Mouse (Mus musculus): Measurements from ENCODE around the gene Lgi4. TPM values are rescaled to one million over a fixed set of nuclear protein-coding genes. Genes with fewer than 3 reads are reported as not detected.

Gene Lgi4
- polyA plus RNA-seq, 1 experiment from 2014 or later, result 0.39 TPM

DNA sequence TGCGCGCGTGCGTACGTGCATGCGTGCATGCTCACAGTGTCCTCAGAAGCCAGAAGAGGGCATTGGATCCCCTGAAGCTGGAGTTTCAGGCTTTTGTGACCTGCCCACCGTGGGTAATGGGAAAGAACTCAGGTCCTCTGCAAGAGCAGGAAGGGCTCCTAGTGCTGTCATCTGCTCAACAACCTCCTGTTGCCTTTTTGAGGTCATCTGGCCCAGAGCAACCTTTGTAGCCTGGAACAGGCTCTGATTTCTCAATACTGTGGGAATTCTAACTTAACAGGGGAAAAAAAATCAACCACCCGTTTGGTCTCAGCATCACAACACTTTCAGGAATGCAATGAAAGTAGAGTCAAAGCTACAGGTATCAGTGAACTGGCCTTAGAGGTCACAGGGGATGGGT lies 20.5 kb downstream of the Lgi4 start:
- Histone ChIP-seq H3K9ac (no peak overlapping the region), H3K9me3 (replicated peaks) (no peaks in the 10 kb centered on the region), H3K36me3 (no peaks in the 10 kb centered on the region), H3K4me3 (no peak overlapping the region), H3K27me3 (no peaks in the 10 kb centered on the region; the same call in 1 of the 2 replicates), H3K27ac (no peak overlapping the region), H3K4me2 (no peak overlapping the region), H3K4me1 (replicated peaks) (no peaks in the 10 kb centered on the region)
- no peak for ATAC-seq (replicated peaks; ENCODE audit: insufficient number of reproducible peaks, insufficient read depth, low FRiP score, low read depth)
- WGBS, result 82% methylated on average over 8 of the region's 8 CpGs

GRCm38 (mm10) chr7:31080611-31081010 lies 21.5 kb downstream of the Lgi4 start:
- H3K4me2 ChIP-seq, result no peak overlapping the region
- H3K9ac ChIP-seq, result no peak overlapping the region
- no peaks in the 10 kb centered on the region for H3K9me3 ChIP-seq (replicated peaks)
- no peak overlapping the region for H3K4me3 ChIP-seq
- H3K27me3 ChIP-seq, result no peaks in the 10 kb centered on the region; the same call in 1 of the 2 replicates
- H3K27ac ChIP-seq, result no peak overlapping the region
- WGBS, result 58% methylated on average over 3 of the region's 3 CpGs
- ATAC-seq (replicated peaks; ENCODE audit: insufficient number of reproducible peaks, insufficient read depth, low FRiP score, low read depth), result no peak
- no peaks in the 10 kb centered on the region for H3K36me3 ChIP-seq
- H3K4me1 ChIP-seq (replicated peaks), result 0 out of 2 replicates have a peak, but pooled peaks cover 4% of the 10 kb centered on the region

DNA sequence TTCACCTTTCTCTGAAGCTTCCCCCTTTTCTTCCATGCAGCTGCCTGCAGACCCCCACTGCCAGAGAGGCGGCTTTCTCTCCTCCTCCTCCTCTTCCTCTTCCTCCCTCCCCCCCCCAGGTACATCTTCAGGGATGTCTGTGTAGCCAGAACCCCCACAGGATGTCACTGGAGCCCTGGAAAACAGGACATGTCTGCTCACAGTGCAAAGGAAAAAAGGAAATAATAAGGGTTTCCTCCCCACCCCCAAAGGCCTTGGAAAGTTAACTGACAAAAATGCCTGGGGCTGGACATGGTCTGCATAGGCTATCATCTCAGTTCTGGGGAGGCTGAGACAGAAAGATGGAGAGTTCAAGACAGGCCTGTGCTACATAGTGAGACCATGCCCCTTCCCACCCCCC lies 22.0 kb downstream of the Lgi4 start:
- WGBS, result 39% methylated on average over 1 of the region's 1 CpGs
- H3K4me3 ChIP-seq, result no peak overlapping the region
- H3K27me3 ChIP-seq, result no peaks in the 10 kb centered on the region; the same call in 1 of the 2 replicates
- H3K9me3 ChIP-seq (replicated peaks), result no peaks in the 10 kb centered on the region
- H3K4me1 ChIP-seq (replicated peaks), result 0 out of 2 replicates have a peak, but pooled peaks cover 4% of the 10 kb centered on the region
- no peak overlapping the region for H3K4me2 ChIP-seq
- H3K9ac ChIP-seq, result no peak overlapping the region
- H3K27ac ChIP-seq, result no peak overlapping the region
- no peak for ATAC-seq (replicated peaks; ENCODE audit: insufficient number of reproducible peaks, insufficient read depth, low FRiP score, low read depth)
- H3K36me3 ChIP-seq, result no peaks in the 10 kb centered on the region

DNA sequence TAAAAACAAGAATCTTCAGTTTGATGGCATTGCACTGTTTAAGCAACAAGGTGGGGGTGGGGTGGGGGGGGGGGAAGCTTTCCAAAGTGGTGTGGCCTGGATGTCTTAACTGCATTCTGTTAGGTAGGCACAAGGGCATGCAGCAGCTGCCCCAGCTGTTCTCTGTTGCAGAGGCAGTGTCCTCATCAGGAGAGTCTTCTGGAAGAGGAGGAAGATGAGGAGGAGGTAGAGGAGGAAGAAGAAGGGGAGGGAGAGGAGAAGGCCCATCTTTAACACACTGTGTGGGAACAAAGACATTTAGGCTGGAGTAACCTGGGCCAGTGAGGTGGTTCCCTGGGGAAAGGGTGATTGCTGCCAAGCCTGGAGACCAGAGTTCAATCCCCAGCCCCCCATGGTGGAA lies 23.0 kb downstream of the Lgi4 start:
- 0 out of 2 replicates have a peak, but pooled peaks cover 4% of the 10 kb centered on the region for H3K4me1 ChIP-seq (replicated peaks)
- no peaks in the 10 kb centered on the region; the same call in 1 of the 2 replicates for H3K27me3 ChIP-seq
- no peak overlapping the region for H3K9ac ChIP-seq
- no peak for ATAC-seq (replicated peaks; ENCODE audit: insufficient number of reproducible peaks, insufficient read depth, low FRiP score, low read depth)
- H3K9me3 ChIP-seq (replicated peaks), result no peaks in the 10 kb centered on the region
- no peaks in the 10 kb centered on the region for H3K36me3 ChIP-seq
- H3K27ac ChIP-seq, result no peak overlapping the region
- no peak overlapping the region for H3K4me2 ChIP-seq
- H3K4me3 ChIP-seq, result no peak overlapping the region

GRCm38 (mm10) chr7:31082831-31083588 lies 23.9 kb downstream of the Lgi4 start:
- no peaks in the 10 kb centered on the region; the same call in 1 of the 2 replicates for H3K27me3 ChIP-seq
- no peaks in the 10 kb centered on the region for H3K9me3 ChIP-seq (replicated peaks)

GRCm38 (mm10) chr7:31084140-31084539 lies 25.0 kb downstream of the Lgi4 start:
- no peak overlapping the region for H3K9ac ChIP-seq
- 60% methylated on average over 9 of the region's 9 CpGs for WGBS
- no peak overlapping the region for H3K4me2 ChIP-seq
- no peaks in the 10 kb centered on the region; the same call in 1 of the 2 replicates for H3K27me3 ChIP-seq
- peaks cover 13% of the 10 kb centered on the region; the same call in 1 of the 2 replicates for H3K4me1 ChIP-seq (replicated peaks)
- H3K27ac ChIP-seq, result no peak overlapping the region
- no peaks in the 10 kb centered on the region for H3K36me3 ChIP-seq
- H3K9me3 ChIP-seq (replicated peaks), result no peaks in the 10 kb centered on the region
- H3K4me3 ChIP-seq, result no peak overlapping the region
- ATAC-seq (replicated peaks; ENCODE audit: insufficient number of reproducible peaks, insufficient read depth, low FRiP score, low read depth), result no peak

More at GRCm38 (mm10) chr7:31082831-31083588, 23.9 kb downstream of the Lgi4 start:
- no peak overlapping the region for H3K27ac ChIP-seq
- no peak overlapping the region for H3K9ac ChIP-seq
- no peak overlapping the region for H3K4me3 ChIP-seq
- no peaks in the 10 kb centered on the region for H3K36me3 ChIP-seq
- H3K4me1 ChIP-seq (replicated peaks), result peaks cover 7% of the 10 kb centered on the region; the same call in 1 of the 2 replicates
- 72% methylated on average over 14 of the region's 14 CpGs for WGBS
- ATAC-seq (replicated peaks; ENCODE audit: insufficient number of reproducible peaks, insufficient read depth, low FRiP score, low read depth), result no peak
- H3K4me2 ChIP-seq, result no peak overlapping the region

GRCm38 (mm10) chr7:31085171-31085570 lies 26.0 kb downstream of the Lgi4 start:
- H3K36me3 ChIP-seq, result no peaks in the 10 kb centered on the region
- no peak overlapping the region for H3K9ac ChIP-seq
- 55% methylated on average over 3 of the region's 3 CpGs for WGBS
- no peak overlapping the region for H3K4me3 ChIP-seq
- no peak; the same call in 1 of the 2 replicates for ATAC-seq (replicated peaks; ENCODE audit: insufficient number of reproducible peaks, insufficient read depth, low FRiP score, low read depth)
- H3K9me3 ChIP-seq (replicated peaks), result no peaks in the 10 kb centered on the region
- H3K4me1 ChIP-seq (replicated peaks), result peaks cover 13% of the 10 kb centered on the region; the same call in 1 of the 2 replicates
- no peaks in the 10 kb centered on the region; the same call in 1 of the 2 replicates for H3K27me3 ChIP-seq
- 0 out of 2 replicates have a peak overlapping the region, but pooled peaks have one; percentile 8 for H3K27ac ChIP-seq
- no peak overlapping the region for H3K4me2 ChIP-seq

DNA sequence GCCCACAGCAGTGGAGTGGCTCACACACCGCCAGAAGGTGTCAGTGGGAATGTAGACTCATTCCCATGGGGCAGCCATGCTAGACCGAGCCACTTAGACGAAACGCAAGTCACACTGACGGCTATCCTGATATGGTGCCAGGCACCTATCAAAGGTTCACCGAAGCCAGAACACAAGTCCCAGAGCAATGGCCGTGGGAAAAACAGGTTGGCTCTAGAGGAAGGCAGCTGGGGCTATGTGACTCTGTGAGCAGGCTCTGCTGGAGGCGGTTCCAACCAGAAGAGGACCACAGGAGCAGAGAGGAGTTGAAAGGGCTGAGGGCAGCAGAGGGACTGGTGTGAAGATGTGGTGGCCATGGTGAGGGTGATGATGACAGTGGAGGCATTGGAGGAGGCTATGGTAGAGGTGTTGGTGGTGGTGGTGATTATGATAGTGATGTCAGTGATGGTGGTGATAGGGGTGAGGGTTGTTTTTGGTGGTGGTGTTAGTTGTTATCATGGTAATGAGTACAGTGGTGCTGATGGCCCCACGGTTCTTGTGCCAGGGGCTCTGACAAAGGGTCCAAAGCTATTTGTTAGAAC lies 27.1 kb downstream of the Lgi4 start:
- Histone ChIP-seq H3K36me3 (no peaks in the 10 kb centered on the region), H3K4me2 (no peak overlapping the region), H3K9me3 (replicated peaks) (no peaks in the 10 kb centered on the region), H3K4me3 (no peak overlapping the region), H3K4me1 (replicated peaks) (peaks cover 13% of the 10 kb centered on the region; the same call in 1 of the 2 replicates), H3K27me3 (no peaks in the 10 kb centered on the region), H3K9ac (no peak overlapping the region), H3K27ac (no peak overlapping the region)
- ATAC-seq (replicated peaks; ENCODE audit: insufficient number of reproducible peaks, insufficient read depth, low FRiP score, low read depth), result no peak
- 81% methylated on average over 9 of the region's 9 CpGs for WGBS

- H3K27ac ChIP-seq, result peak overlapping the region; percentile 61; the same call in 1 of the 2 replicates
- no peak for ATAC-seq (replicated peaks; ENCODE audit: insufficient number of reproducible peaks, insufficient read depth, low FRiP score, low read depth)
- 37% methylated on average over 2 of the region's 2 CpGs for WGBS
Observed at GRCm38 (mm10) chr7:31087262-31087661, 28.1 kb downstream of the Lgi4 start.

GRCm38 (mm10) chr7:31088206-31088605 lies 29.1 kb downstream of the Lgi4 start:
- H3K4me2 ChIP-seq, result no peak overlapping the region
- H3K27me3 ChIP-seq, result no peaks in the 10 kb centered on the region
- no peak overlapping the region for H3K9ac ChIP-seq
- no peaks in the 10 kb centered on the region for H3K9me3 ChIP-seq (replicated peaks)
- H3K36me3 ChIP-seq, result no peaks in the 10 kb centered on the region
- H3K4me1 ChIP-seq (replicated peaks), result peaks cover 13% of the 10 kb centered on the region; the same call in 1 of the 2 replicates
- H3K4me3 ChIP-seq, result no peak overlapping the region
- H3K27ac ChIP-seq, result peak overlapping the region; percentile 61
- no peak for ATAC-seq (replicated peaks; ENCODE audit: insufficient number of reproducible peaks, insufficient read depth, low FRiP score, low read depth)
- WGBS, result 63% methylated on average over 3 of the region's 3 CpGs

More at GRCm38 (mm10) chr7:31087262-31087661, 28.1 kb downstream of the Lgi4 start:
- Histone ChIP-seq H3K9ac (no peak overlapping the region), H3K27me3 (no peaks in the 10 kb centered on the region), H3K4me2 (no peak overlapping the region), H3K4me3 (no peak overlapping the region), H3K4me1 (replicated peaks) (peaks cover 13% of the 10 kb centered on the region; the same call in 1 of the 2 replicates), H3K9me3 (replicated peaks) (no peaks in the 10 kb centered on the region), H3K36me3 (no peaks in the 10 kb centered on the region)

DNA sequence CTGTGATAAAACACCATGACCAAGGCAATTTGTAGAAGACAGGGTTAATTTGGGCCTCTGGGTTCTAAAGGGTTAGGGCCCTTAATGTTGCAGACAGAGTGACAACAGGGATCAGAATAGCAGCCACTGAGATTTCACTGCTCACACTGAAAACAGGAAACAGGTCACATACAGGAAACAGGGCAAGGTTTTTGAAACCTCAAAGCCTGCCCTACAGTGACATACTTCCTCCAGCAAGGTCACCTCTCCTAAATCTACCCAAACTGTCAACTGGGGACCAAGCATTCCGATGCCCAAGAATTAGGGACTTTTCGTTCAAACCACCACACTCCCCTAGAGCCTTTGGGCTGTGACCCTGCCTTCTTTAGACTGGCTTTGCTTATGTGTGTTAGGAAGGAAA lies 30.6 kb downstream of the Lgi4 start:
- no peak for ATAC-seq (replicated peaks; ENCODE audit: insufficient number of reproducible peaks, insufficient read depth, low FRiP score, low read depth)
- H3K27ac ChIP-seq, result no peak overlapping the region
- no peak overlapping the region for H3K4me3 ChIP-seq
- H3K4me2 ChIP-seq, result no peak overlapping the region
- H3K27me3 ChIP-seq, result no peaks in the 10 kb centered on the region
- no peak overlapping the region for H3K9ac ChIP-seq
- no peaks in the 10 kb centered on the region for H3K36me3 ChIP-seq
- H3K4me1 ChIP-seq (replicated peaks), result peaks cover 13% of the 10 kb centered on the region; the same call in 1 of the 2 replicates
- H3K9me3 ChIP-seq (replicated peaks), result no peaks in the 10 kb centered on the region
- 82% methylated on average over 2 of the region's 2 CpGs for WGBS
